Mouse (Mus musculus): ENCODE data around the gene Ces1b. TPM values are rescaled to one million over a fixed set of nuclear protein-coding genes. Genes with fewer than 3 reads are reported as not detected.

Gene Ces1b
- total and polyA plus RNA-seq, 3 experiments: not detected

GRCm38 (mm10) chr8:93122005-93122404, 42.2 kb upstream of the Ces1b start:
- Histone ChIP-seq H3K27ac (ENCODE audit: control insufficient read depth, low read depth, low read length) (no peak overlapping the region), H3K4me1 (ENCODE audit: control insufficient read depth in 1 of 2, insufficient read depth in 2 of 2, low read length in 2 of 2) (no peaks in the 10 kb centered on the region), H3K4me3 (ENCODE audit: control insufficient read depth in 1 of 2, insufficient read depth in 1 of 2, low read depth in 2 of 2, low read length in 2 of 2) (no peak overlapping the region), H3K36me3 (ENCODE audit: control insufficient read depth in 1 of 2, insufficient read depth in 2 of 2, low read length in 2 of 2) (no peaks in the 10 kb centered on the region), H3K9me3 (replicated peaks; ENCODE audit: insufficient read depth, low read length) (no peaks in the 10 kb centered on the region), H3K27me3 (ENCODE audit: control insufficient read depth in 1 of 2, insufficient read depth in 2 of 2, low read length in 2 of 2) (no peaks in the 10 kb centered on the region), H3K9ac (ENCODE audit: control insufficient read depth, low read depth, low read length, poor library complexity, severe bottlenecking) (no peak overlapping the region), H3K79me2 (ENCODE audit: control insufficient read depth, insufficient read depth, low read length, poor library complexity) (no peaks in the 10 kb centered on the region)
- no peak for DNase-seq (ENCODE audit: low read depth, low spot score)
- TF ChIP-seq USF1 (IDR thresholded peaks at IDR 0.05; ENCODE audit: low read depth, low read length) (no peak), RAD21 (IDR thresholded peaks at IDR 0.05; ENCODE audit: low read depth, low read length) (no peak), POLR2A (IDR thresholded peaks at IDR 0.05; ENCODE audit: control insufficient read depth in 1 of 2, insufficient read depth in 1 of 2, low read depth in 1 of 2, low read length in 2 of 2, poor library complexity in 1 of 2) (no peak), HCFC1 (IDR thresholded peaks at IDR 0.05; ENCODE audit: low read depth, low read length) (no peak), SIN3A (IDR thresholded peaks at IDR 0.05; ENCODE audit: low read length) (no peak)

GRCm38 (mm10) chr8:93095376-93095775, 15.6 kb upstream of the Ces1b start:
- no peaks in the 10 kb centered on the region for H3K4me1 ChIP-seq (ENCODE audit: control insufficient read depth in 1 of 2, insufficient read depth in 2 of 2, low read length in 2 of 2)
- DNase-seq (ENCODE audit: low read depth, low spot score): no peak
- no peak overlapping the region for H3K4me3 ChIP-seq (ENCODE audit: control insufficient read depth in 1 of 2, insufficient read depth in 1 of 2, low read depth in 2 of 2, low read length in 2 of 2)
- H3K9me3 ChIP-seq (replicated peaks; ENCODE audit: insufficient read depth, low read length): no peaks in the 10 kb centered on the region
- TF ChIP-seq EP300 (IDR thresholded peaks at IDR 0.05; ENCODE audit: low read depth in 1 of 2, low read length in 2 of 2): no peak
- no peak for TF ChIP-seq POLR2AphosphoS5 (IDR thresholded peaks at IDR 0.05; ENCODE audit: borderline replicate concordance, low read depth, low read length)
- peak in 2 of 3 experiments; percentile 21 to 34; a peak in 1 of 6 replicates for TF ChIP-seq CTCF (IDR thresholded peaks at IDR 0.05 in 2 of 3, conservative IDR thresholded peaks at IDR 0.05 in 1 of 3; ENCODE audit: control insufficient read depth in 1 of 3, insufficient read depth in 1 of 3, low read depth in 2 of 3, low read length in 3 of 3, poor library complexity in 1 of 3, severe bottlenecking in 1 of 3)
- TF ChIP-seq SMC3 (IDR thresholded peaks at IDR 0.05; ENCODE audit: low read depth, low read length): peak; percentile 28; the same call in 1 of the 2 replicates
- peak; percentile 18; the same call in 1 of the 2 replicates for TF ChIP-seq RAD21 (IDR thresholded peaks at IDR 0.05; ENCODE audit: low read depth, low read length)
- TF ChIP-seq RCOR1 (IDR thresholded peaks at IDR 0.05; ENCODE audit: low read depth, low read length): no peak
- no peak for TF ChIP-seq MYC (IDR thresholded peaks at IDR 0.05; ENCODE audit: low read depth, low read length)
- H3K27me3 ChIP-seq (ENCODE audit: control insufficient read depth in 1 of 2, insufficient read depth in 2 of 2, low read length in 2 of 2): no peaks in the 10 kb centered on the region
- H3K9ac ChIP-seq (ENCODE audit: control insufficient read depth, low read depth, low read length, poor library complexity, severe bottlenecking): no peak overlapping the region
- no peaks in the 10 kb centered on the region for H3K79me2 ChIP-seq (ENCODE audit: control insufficient read depth, insufficient read depth, low read length, poor library complexity)
- no peaks in the 10 kb centered on the region for H3K36me3 ChIP-seq (ENCODE audit: control insufficient read depth in 1 of 2, insufficient read depth in 2 of 2, low read length in 2 of 2)
- H3K27ac ChIP-seq (ENCODE audit: control insufficient read depth, low read depth, low read length): no peak overlapping the region

GRCm38 (mm10) chr8:93091324-93091723, 11.5 kb upstream of the Ces1b start:
- Histone ChIP-seq H3K9ac (ENCODE audit: control insufficient read depth, low read depth, low read length, poor library complexity, severe bottlenecking) (no peak overlapping the region), H3K9me3 (replicated peaks; ENCODE audit: insufficient read depth, low read length) (no peaks in the 10 kb centered on the region), H3K79me2 (ENCODE audit: control insufficient read depth, insufficient read depth, low read length, poor library complexity) (no peaks in the 10 kb centered on the region), H3K27ac (ENCODE audit: control insufficient read depth, low read depth, low read length) (no peak overlapping the region), H3K36me3 (ENCODE audit: control insufficient read depth in 1 of 2, insufficient read depth in 2 of 2, low read length in 2 of 2) (no peaks in the 10 kb centered on the region), H3K4me1 (ENCODE audit: control insufficient read depth in 1 of 2, insufficient read depth in 2 of 2, low read length in 2 of 2) (no peaks in the 10 kb centered on the region), H3K4me3 (ENCODE audit: control insufficient read depth in 1 of 2, insufficient read depth in 1 of 2, low read depth in 2 of 2, low read length in 2 of 2) (no peak overlapping the region), H3K27me3 (ENCODE audit: control insufficient read depth in 1 of 2, insufficient read depth in 2 of 2, low read length in 2 of 2) (no peaks in the 10 kb centered on the region)
- no peak for DNase-seq (ENCODE audit: low read depth, low spot score)
- TF ChIP-seq EP300 (IDR thresholded peaks at IDR 0.05; ENCODE audit: low read depth in 1 of 2, low read length in 2 of 2) (no peak), UBTF (IDR thresholded peaks at IDR 0.05; ENCODE audit: borderline replicate concordance, insufficient read depth, low read depth, low read length) (no peak)

Data from MEL (cell line).